Mouse (Mus musculus): ENCODE measurements around the gene Slc24a5. TPM values are rescaled to one million over a fixed set of nuclear protein-coding genes. Genes with fewer than 3 reads are reported as not detected.
A peak's percentile ranks its signal among the peaks of the same experiment; 100 is the strongest.

Slc24a5 gene
- polyA plus RNA-seq, 1 experiment from 2014 or later: 4.5 TPM

DNA sequence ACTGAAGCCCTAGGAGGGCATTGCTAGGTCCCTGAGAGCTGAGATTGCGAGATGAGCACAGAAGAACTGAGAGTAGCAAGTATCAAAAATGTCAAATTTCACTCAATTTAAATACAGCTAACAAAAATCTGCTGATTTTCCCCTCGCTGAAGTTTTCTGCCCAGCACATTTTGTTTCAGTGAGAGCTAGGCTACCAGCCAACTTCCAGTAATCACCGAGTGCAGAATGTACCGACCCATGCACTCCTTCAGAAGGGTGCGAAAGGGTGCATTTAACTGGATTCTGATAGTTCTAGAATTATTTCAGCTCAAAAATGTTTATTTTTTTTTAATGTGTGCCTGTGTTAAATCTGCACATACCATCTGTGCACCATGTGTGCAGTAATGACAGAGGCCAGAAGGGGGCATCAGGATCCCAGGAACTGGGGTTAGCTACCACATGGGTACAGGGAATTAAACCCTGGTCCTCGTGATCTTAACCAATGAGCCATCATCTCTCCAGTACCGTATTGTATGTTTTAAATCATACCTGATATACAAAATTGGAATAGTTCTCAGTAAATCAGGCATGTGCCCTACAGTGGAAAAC is 12.5 kb upstream of the Slc24a5 start:
- WGBS: 92% methylated on average over 7 of the region's 7 CpGs

DNA sequence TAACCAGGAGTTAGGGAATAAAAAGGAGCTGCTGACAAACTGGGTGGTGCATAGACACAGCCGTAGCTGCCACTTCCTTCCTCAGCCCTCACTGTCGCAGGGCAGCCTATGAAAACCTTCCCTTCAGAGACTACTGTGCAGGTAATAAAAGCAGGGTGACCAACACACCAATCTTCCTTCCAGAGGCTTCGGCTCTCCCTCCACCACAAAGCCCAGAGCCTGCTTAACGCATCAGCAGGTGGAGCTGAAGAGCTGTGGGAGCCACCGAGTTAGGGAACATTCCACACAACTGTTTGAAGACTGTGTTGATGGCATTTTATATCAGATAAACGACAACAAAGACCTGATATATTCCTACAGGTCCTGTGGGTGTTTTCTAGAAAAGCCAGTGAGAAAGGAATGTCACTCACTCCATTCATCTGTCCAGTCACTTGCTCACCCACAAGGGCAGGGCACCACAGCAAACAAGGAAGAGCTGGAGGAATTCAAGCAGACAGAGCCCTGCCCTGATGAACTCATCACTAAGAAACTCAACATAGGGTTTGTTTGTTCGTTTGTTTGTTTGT is 10.6 kb upstream of the Slc24a5 start:
- Histone ChIP-seq H3K27me3 (ENCODE audit: control insufficient read depth, insufficient read depth, low read depth, low read length) (no peaks in the 10 kb centered on the region), H3K9me3 (replicated peaks; ENCODE audit: control insufficient read depth, low read length, poor library complexity, severe bottlenecking) (no peaks in the 10 kb centered on the region), H3K9ac (ENCODE audit: low read depth, low read length) (no peak overlapping the region), H3K36me3 (ENCODE audit: control insufficient read depth, insufficient read depth, low read length) (no peaks in the 10 kb centered on the region), H3K4me1 (ENCODE audit: control insufficient read depth, insufficient read depth, low read length) (no peaks in the 10 kb centered on the region), H3K4me3 (ENCODE audit: low read depth, low read length) (no peak overlapping the region), H3K27ac (ENCODE audit: low read length) (no peak overlapping the region), H3K4me2 (ENCODE audit: low read length) (no peak overlapping the region)
- peak; percentile 68 for ATAC-seq
- WGBS: 39% methylated on average over 7 of the region's 7 CpGs

More for the DNA sequence above, 12.5 kb upstream of the Slc24a5 start:
- H3K36me3 ChIP-seq (ENCODE audit: control insufficient read depth, insufficient read depth, low read length): no peaks in the 10 kb centered on the region
- H3K9me3 ChIP-seq (replicated peaks; ENCODE audit: control insufficient read depth, low read length, poor library complexity, severe bottlenecking): no peaks in the 10 kb centered on the region
- no peak overlapping the region for H3K4me2 ChIP-seq (ENCODE audit: low read length)
- no peaks in the 10 kb centered on the region for H3K4me1 ChIP-seq (ENCODE audit: control insufficient read depth, insufficient read depth, low read length)
- H3K9ac ChIP-seq (ENCODE audit: low read depth, low read length): no peak overlapping the region
- ATAC-seq: no peak
- H3K4me3 ChIP-seq (ENCODE audit: low read depth, low read length): no peak overlapping the region
- H3K27me3 ChIP-seq (ENCODE audit: control insufficient read depth, insufficient read depth, low read depth, low read length): no peaks in the 10 kb centered on the region
- H3K27ac ChIP-seq (ENCODE audit: low read length): no peak overlapping the region

DNA sequence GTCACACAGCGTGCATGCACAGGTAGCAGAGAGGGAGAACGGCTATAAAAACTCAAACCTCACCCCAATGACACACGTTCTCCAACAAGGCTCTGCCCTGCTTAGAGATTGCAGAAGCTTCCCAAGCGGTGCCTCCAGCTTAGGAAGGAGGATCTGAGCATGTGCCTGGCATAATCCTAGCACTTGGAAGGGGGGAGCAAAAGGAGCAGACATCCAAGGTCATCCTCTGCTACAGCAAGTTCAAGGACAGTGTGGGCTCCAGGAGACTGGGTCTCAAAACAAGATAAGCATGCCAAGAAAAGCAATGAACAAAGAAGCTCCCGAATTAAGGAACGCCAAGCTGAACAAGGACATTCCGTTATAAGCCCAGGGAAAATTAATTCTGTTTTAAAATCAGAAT is 6.5 kb upstream of the Slc24a5 start:
- WGBS: 89% methylated on average over 7 of the region's 7 CpGs
- H3K4me1 ChIP-seq (ENCODE audit: control insufficient read depth, insufficient read depth, low read length): no peaks in the 10 kb centered on the region
- H3K27ac ChIP-seq (ENCODE audit: low read length): no peak overlapping the region
- H3K36me3 ChIP-seq (ENCODE audit: control insufficient read depth, insufficient read depth, low read length): no peaks in the 10 kb centered on the region
- H3K27me3 ChIP-seq (ENCODE audit: control insufficient read depth, insufficient read depth, low read depth, low read length): no peaks in the 10 kb centered on the region
- no peak overlapping the region for H3K9ac ChIP-seq (ENCODE audit: low read depth, low read length)
- no peak overlapping the region for H3K4me2 ChIP-seq (ENCODE audit: low read length)
- no peak overlapping the region for H3K4me3 ChIP-seq (ENCODE audit: low read depth, low read length)
- ATAC-seq: no peak
- H3K9me3 ChIP-seq (replicated peaks; ENCODE audit: control insufficient read depth, low read length, poor library complexity, severe bottlenecking): no peaks in the 10 kb centered on the region

DNA sequence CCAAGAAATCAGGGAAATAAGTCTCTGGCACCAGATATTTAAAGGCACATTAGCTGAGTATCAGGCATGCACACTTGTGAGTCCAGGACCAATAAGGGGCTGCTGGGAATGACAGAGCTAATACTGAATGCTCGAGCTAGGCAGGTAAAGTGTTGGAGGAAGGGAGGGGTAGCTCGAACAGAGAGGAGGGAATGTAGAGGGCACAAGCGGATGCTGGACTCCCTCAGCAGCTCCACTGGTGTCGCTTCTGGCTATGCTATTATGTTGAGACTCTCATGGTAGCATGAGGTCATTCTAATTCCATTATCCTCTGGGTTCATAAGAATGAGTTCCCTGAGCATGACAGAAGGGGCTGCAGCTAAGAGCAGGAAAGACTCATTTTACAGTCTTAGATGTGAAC is 5.0 kb upstream of the Slc24a5 start:
- 39% methylated on average over 4 of the region's 4 CpGs for WGBS
- H3K9me3 ChIP-seq (replicated peaks; ENCODE audit: control insufficient read depth, low read length, poor library complexity, severe bottlenecking): no peaks in the 10 kb centered on the region
- no peak overlapping the region for H3K4me3 ChIP-seq (ENCODE audit: low read depth, low read length)
- no peak overlapping the region for H3K27ac ChIP-seq (ENCODE audit: low read length)
- peak; percentile 25; the same call in 1 of the 2 replicates for ATAC-seq
- H3K36me3 ChIP-seq (ENCODE audit: control insufficient read depth, insufficient read depth, low read length): no peaks in the 10 kb centered on the region
- H3K27me3 ChIP-seq (ENCODE audit: control insufficient read depth, insufficient read depth, low read depth, low read length): no peaks in the 10 kb centered on the region
- peaks cover 3% of the 10 kb centered on the region; the same call in 1 of the 2 replicates for H3K4me1 ChIP-seq (ENCODE audit: control insufficient read depth, insufficient read depth, low read length)
- no peak overlapping the region for H3K9ac ChIP-seq (ENCODE audit: low read depth, low read length)
- H3K4me2 ChIP-seq (ENCODE audit: low read length): no peak overlapping the region

DNA sequence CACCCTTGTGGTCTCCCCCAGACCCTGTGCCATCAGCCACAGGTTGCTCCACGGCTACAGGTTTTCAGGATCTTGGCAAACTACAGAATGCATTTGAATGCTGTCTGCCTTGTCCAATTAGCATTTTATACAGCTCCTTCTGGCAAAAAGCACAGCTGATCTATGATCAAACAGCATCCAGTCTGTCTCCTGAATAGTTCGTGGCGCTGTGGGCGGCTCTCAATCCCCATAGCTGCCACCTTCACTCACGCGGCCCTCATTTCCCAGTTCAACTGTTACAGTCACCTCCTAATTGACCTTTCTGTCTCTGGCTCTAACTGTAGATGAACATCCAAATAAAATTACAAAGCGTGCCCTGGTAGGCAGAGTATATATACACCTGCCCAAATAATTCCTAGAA is 551 bp upstream of the Slc24a5 start:
- H3K4me2 ChIP-seq (ENCODE audit: low read length): no peak overlapping the region
- H3K4me3 ChIP-seq (ENCODE audit: low read depth, low read length): no peak overlapping the region
- H3K9ac ChIP-seq (ENCODE audit: low read depth, low read length): no peak overlapping the region
- ATAC-seq: peak; percentile 38; the same call in 1 of the 2 replicates
- H3K4me1 ChIP-seq (ENCODE audit: control insufficient read depth, insufficient read depth, low read length): peaks cover 3% of the 10 kb centered on the region; the same call in 1 of the 2 replicates
- WGBS: 68% methylated on average over 7 of the region's 7 CpGs
- H3K27ac ChIP-seq (ENCODE audit: low read length): no peak overlapping the region
- H3K27me3 ChIP-seq (ENCODE audit: control insufficient read depth, insufficient read depth, low read depth, low read length): no peaks in the 10 kb centered on the region
- no peaks in the 10 kb centered on the region for H3K9me3 ChIP-seq (replicated peaks; ENCODE audit: control insufficient read depth, low read length, poor library complexity, severe bottlenecking)
- H3K36me3 ChIP-seq (ENCODE audit: control insufficient read depth, insufficient read depth, low read length): no peaks in the 10 kb centered on the region

DNA sequence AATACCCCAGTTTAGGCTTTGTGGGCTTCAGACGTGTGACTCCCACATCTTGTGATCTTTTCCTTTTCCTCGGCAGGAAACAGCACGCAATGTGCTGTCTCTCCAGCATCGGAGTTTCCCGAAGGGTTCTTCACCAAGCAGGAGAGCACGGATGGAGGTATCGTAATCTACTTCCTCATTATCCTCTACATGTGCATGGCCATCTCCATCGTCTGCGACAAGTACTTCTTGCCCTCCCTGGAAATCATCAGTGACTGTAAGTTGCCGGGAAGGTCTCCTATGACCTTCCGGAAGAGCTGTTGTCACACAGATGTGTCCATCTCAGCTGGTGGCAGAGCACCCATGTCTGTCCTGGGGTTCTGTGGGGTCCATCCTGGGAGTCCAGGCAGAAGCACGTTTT is 772 bp downstream of the Slc24a5 start:
- Histone ChIP-seq H3K36me3 (ENCODE audit: control insufficient read depth, insufficient read depth, low read length) (no peaks in the 10 kb centered on the region), H3K9me3 (replicated peaks; ENCODE audit: control insufficient read depth, low read length, poor library complexity, severe bottlenecking) (no peaks in the 10 kb centered on the region), H3K4me3 (ENCODE audit: low read depth, low read length) (no peak overlapping the region), H3K4me1 (ENCODE audit: control insufficient read depth, insufficient read depth, low read length) (peaks cover 3% of the 10 kb centered on the region; the same call in 1 of the 2 replicates), H3K4me2 (ENCODE audit: low read length) (no peak overlapping the region), H3K9ac (ENCODE audit: low read depth, low read length) (no peak overlapping the region), H3K27ac (ENCODE audit: low read length) (no peak overlapping the region), H3K27me3 (ENCODE audit: control insufficient read depth, insufficient read depth, low read depth, low read length) (no peaks in the 10 kb centered on the region)
- no peak for ATAC-seq
- 93% methylated on average over 12 of the region's 12 CpGs for WGBS

DNA sequence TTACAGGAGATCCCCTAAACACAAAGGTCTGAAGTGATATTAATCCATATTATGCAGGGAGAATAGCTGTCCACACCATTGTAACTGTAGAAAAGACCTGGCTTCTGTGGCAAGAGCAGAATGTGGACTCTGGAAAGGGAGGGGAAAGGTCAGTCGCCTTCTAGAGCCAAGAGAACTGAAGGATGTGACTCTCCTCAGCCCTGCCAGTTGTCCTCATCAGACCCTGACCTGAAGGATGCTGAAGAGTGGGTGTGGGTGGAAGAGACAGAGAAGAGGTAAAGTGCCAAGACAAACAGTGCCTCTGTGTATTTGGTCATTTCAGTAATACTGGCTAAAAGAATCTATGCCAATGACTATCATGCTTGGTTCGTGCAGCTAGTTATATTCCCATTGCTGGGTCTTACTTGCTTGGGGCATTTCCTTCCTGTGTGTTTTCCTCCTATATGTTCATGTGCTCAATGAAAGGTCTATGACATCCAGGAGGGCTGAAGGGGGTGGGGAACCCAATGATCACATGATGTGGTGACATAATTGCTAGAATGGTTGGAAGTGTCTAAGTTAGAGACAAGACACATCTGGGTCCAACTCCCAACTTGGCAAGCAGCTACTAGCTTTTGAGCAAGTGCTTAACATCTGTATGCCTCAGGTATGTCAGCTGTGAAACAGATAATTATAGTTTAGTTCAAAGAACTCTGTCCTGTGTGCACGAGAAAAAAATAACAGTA is 5.3 kb downstream of the Slc24a5 start:
- Histone ChIP-seq H3K27ac (ENCODE audit: low read length) (no peak overlapping the region), H3K4me2 (ENCODE audit: low read length) (no peak overlapping the region), H3K9ac (ENCODE audit: low read depth, low read length) (no peak overlapping the region), H3K4me1 (ENCODE audit: control insufficient read depth, insufficient read depth, low read length) (no peaks in the 10 kb centered on the region), H3K27me3 (ENCODE audit: control insufficient read depth, insufficient read depth, low read depth, low read length) (no peaks in the 10 kb centered on the region), H3K9me3 (replicated peaks; ENCODE audit: control insufficient read depth, low read length, poor library complexity, severe bottlenecking) (no peaks in the 10 kb centered on the region), H3K4me3 (ENCODE audit: low read depth, low read length) (no peak overlapping the region), H3K36me3 (ENCODE audit: control insufficient read depth, insufficient read depth, low read length) (no peaks in the 10 kb centered on the region)
- 79% methylated on average over 3 of the region's 3 CpGs for WGBS
- ATAC-seq: no peak

DNA sequence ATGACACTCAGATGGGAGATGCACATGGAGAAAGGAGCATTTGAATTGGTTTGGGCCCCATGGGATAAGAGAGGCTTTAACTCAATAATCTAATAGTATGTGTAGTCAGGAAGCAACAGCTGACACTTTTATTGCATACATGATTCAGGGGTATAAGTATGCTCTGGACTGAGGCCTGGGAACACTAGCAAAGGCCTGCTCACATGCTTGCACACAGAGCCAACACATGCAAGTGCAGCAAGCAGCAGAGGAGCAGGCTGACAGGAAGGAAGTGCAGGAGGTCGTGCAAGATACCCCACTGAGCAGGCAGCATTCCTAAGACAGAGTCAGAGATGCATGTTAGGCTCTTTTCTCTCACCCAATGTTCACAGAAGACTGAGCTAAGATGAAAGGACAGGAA is 16.0 kb downstream of the Slc24a5 start:
- no peak for ATAC-seq
- Histone ChIP-seq H3K4me2 (ENCODE audit: low read length) (no peak overlapping the region), H3K9me3 (replicated peaks; ENCODE audit: control insufficient read depth, low read length, poor library complexity, severe bottlenecking) (no peaks in the 10 kb centered on the region), H3K4me3 (ENCODE audit: low read depth, low read length) (no peak overlapping the region), H3K36me3 (ENCODE audit: control insufficient read depth, insufficient read depth, low read length) (peaks cover 17% of the 10 kb centered on the region), H3K27me3 (ENCODE audit: control insufficient read depth, insufficient read depth, low read depth, low read length) (no peaks in the 10 kb centered on the region), H3K4me1 (ENCODE audit: control insufficient read depth, insufficient read depth, low read length) (no peaks in the 10 kb centered on the region), H3K9ac (ENCODE audit: low read depth, low read length) (no peak overlapping the region), H3K27ac (ENCODE audit: low read length) (no peak overlapping the region)
- WGBS: 36% methylated on average over 1 of the region's 1 CpGs

DNA sequence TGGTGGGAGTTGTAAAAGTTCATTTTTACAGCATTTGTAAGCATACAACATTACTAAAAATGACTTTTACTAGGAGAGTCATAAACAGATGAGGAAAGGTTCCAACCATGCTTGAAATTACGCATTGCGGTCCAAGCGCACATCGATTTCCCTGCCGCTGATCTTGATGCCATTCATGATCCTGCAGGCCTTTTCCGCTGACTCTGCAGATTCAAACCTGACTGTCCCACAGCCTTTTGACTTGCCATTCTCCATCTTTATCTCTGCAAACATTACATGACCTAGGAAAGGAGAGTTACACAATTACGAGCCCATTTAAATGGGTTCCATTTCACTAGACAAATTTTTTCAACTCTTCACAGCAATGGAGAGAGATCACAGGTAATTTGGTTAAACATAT is 20.8 kb downstream of the Slc24a5 start:
- Histone ChIP-seq H3K9me3 (replicated peaks; ENCODE audit: control insufficient read depth, low read length, poor library complexity, severe bottlenecking) (no peaks in the 10 kb centered on the region), H3K27ac (ENCODE audit: low read length) (no peak overlapping the region), H3K36me3 (ENCODE audit: control insufficient read depth, insufficient read depth, low read length) (peaks cover 19% of the 10 kb centered on the region; the same call in 1 of the 2 replicates), H3K27me3 (ENCODE audit: control insufficient read depth, insufficient read depth, low read depth, low read length) (no peaks in the 10 kb centered on the region), H3K4me2 (ENCODE audit: low read length) (no peak overlapping the region), H3K9ac (ENCODE audit: low read depth, low read length) (no peak overlapping the region), H3K4me1 (ENCODE audit: control insufficient read depth, insufficient read depth, low read length) (no peaks in the 10 kb centered on the region), H3K4me3 (ENCODE audit: low read depth, low read length) (no peak overlapping the region)
- 87% methylated on average over 7 of the region's 7 CpGs for WGBS
- no peak for ATAC-seq

All from midbrain, embryonic 16.5 days (tissue).